Mouse (Mus musculus): ENCODE results near the gene 9130019O22Rik.

GRCm38 (mm10) chr7:127426354-127426753, 39.4 kb upstream of the 9130019O22Rik start:
- no peak for TF ChIP-seq POLR2A (IDR thresholded peaks at IDR 0.05; ENCODE audit: borderline replicate concordance, extremely low read depth, low read depth, low read length)
- no peak for TF ChIP-seq CTCF (IDR thresholded peaks at IDR 0.05; ENCODE audit: insufficient read depth, low read length)
